Mouse (Mus musculus) urinary bladder, adult 2 months (tissue): ENCODE measurements around the gene Aldh1b1. TPM values are rescaled to one million over a fixed set of nuclear protein-coding genes. Genes with fewer than 3 reads are reported as not detected.

Experiments used
- DNase-seq: peaks from one replicate; pipeline ENCODE4 v3.0.0; 2022; ENCODE audit warnings: low spot score
- polyA plus RNA-seq: library from polyadenylated mRNA; depleted of rRNA; stranded (reverse); fragments of >200 nt; gene quantifications from 2 replicates; pipeline ENCODE4 v1.2.3, GENCODE M21; 2012; rRNA removed

Aldh1b1 gene
- polyA plus RNA-seq, 1 experiment, result 22.8 TPM

GRCm38 (mm10) chr4:45826275-45827040 is 27.6 kb downstream of the Aldh1b1 start, which contains the start of gene Igfbpl1:
TSS of gene Igfbpl1 (minus strand) at chr4:45826923.
- no peak for DNase-seq

GRCm38 (mm10) chr4:45829907-45830759 is 31.3 kb downstream of the Aldh1b1 start:
- no peak for DNase-seq

- no peak for DNase-seq
Observed at GRCm38 (mm10) chr4:45831996-45832395, 33.2 kb downstream of the Aldh1b1 start.

GRCm38 (mm10) chr4:45833461-45833860 is 34.6 kb downstream of the Aldh1b1 start:
- DNase-seq, result no peak

- no peak for DNase-seq
Observed at GRCm38 (mm10) chr4:45844355-45844754, 45.5 kb downstream of the Aldh1b1 start.

- no peak for DNase-seq
Observed at GRCm38 (mm10) chr4:45846263-45846662, 47.4 kb downstream of the Aldh1b1 start.

GRCm38 (mm10) chr4:45848109-45848824 is 49.4 kb downstream of the Aldh1b1 start, which contains the start of gene Stra6l:
TSS of gene Stra6l (plus strand) at chr4:45848664.
- DNase-seq, result no peak

- no peak for DNase-seq
Observed at GRCm38 (mm10) chr4:45848825-45849156, 50.0 kb downstream of the Aldh1b1 start.

GRCm38 (mm10) chr4:45849419-45849818 is 50.6 kb downstream of the Aldh1b1 start:
- no peak for DNase-seq

- no peak for DNase-seq
Observed at GRCm38 (mm10) chr4:45851640-45852051, 52.8 kb downstream of the Aldh1b1 start.

- DNase-seq, result no peak
Observed at GRCm38 (mm10) chr4:45853496-45854246, 54.8 kb downstream of the Aldh1b1 start.

Other genes starting within 250 kb of the Aldh1b1 start
- gene Igfbpl1, start 27.9 kb downstream of the Aldh1b1 start, polyA plus RNA-seq, result 0.03 TPM in 1 of 2 replicates, not detected in the other
- gene Stra6l, start 49.6 kb downstream of the Aldh1b1 start, polyA plus RNA-seq, result 0.39 and 0.57 TPM in 2 replicates
- 0.03 and 0.06 TPM in 2 replicates for gene Ccdc180, start 91.3 kb downstream of the Aldh1b1 start, polyA plus RNA-seq
- gene Tdrd7, start 166.3 kb downstream of the Aldh1b1 start, polyA plus RNA-seq, result 30.6 and 31.7 TPM in 2 replicates
- 7.0 and 7.9 TPM in 2 replicates for gene Tmod1, start 239.9 kb downstream of the Aldh1b1 start, polyA plus RNA-seq